Mouse (Mus musculus) limb, embryonic 10.5 days (tissue): ENCODE results near the gene Slc35f5. TPM values are rescaled to one million over a fixed set of nuclear protein-coding genes. Genes with fewer than 3 reads are reported as not detected.
A peak's percentile ranks its signal among the peaks of the same experiment; 100 is the strongest.

ENCODE experiments used
- DNase-seq: peaks from one replicate; pipeline ENCODE4 v3.0.0-alpha.2; 2017; ENCODE audit warnings: low spot score
- H3K27ac ChIP-seq: fragments of 300-500 bp; sonication (generic); 2 replicates; pipeline ENCODE4 v1.5.1; 2016; ENCODE audit warnings: mild to moderate bottlenecking
- H3K27me3 ChIP-seq: fragments of 300-500 bp; sonication (generic); 2 replicates; pipeline ENCODE4 v1.6.1; 2016; ENCODE audit warnings: low read depth, mild to moderate bottlenecking; ENCODE audit not compliant: poor library complexity, severe bottlenecking
- H3K36me3 ChIP-seq: fragments of 300-500 bp; sonication (generic); 2 replicates; pipeline ENCODE4 v1.6.1; 2016; ENCODE audit warnings: mild to moderate bottlenecking, moderate library complexity
- H3K4me1 ChIP-seq: fragments of 300-500 bp; sonication (generic); 2 replicates; pipeline ENCODE4 v1.6.1; 2016
- H3K4me3 ChIP-seq: fragments of 300-500 bp; sonication (generic); 2 replicates; pipeline ENCODE4 v1.5.1; 2016; ENCODE audit warnings: mild to moderate bottlenecking, moderate library complexity
- H3K9me3 ChIP-seq: fragments of 300-500 bp; sonication (generic); replicated peaks from 2 replicates; pipeline ENCODE4 v1.6.1; 2016; ENCODE audit warnings: mild to moderate bottlenecking
- WGBS: fragments of 180-500 bp; shearing (Covaris S2); methylation state at CpG from one replicate; pipeline ENCODE4 v1.1.7; 2016; 5-methylcytosine and 5-hydroxymethylcytosine counted together
- polyA plus RNA-seq: library from polyadenylated mRNA; unstranded; fragments of >200 nt; fragmentation: Nextera tagmentation; extraction: Ambion mirVana; gene quantifications from 2 replicates; pipeline ENCODE4 v1.2.1, GENCODE M21; 2016

Gene Slc35f5
- polyA plus RNA-seq, 1 experiment from 2014 or later = 25.3 TPM

GRCm38 (mm10) chr1:125581134-125581533 is 20.7 kb downstream of the Slc35f5 start:
- H3K27me3 ChIP-seq = no peaks in the 10 kb centered on the region
- WGBS = 90% methylated on average over 3 of the region's 3 CpGs
- H3K4me1 ChIP-seq = no peaks in the 10 kb centered on the region
- H3K36me3 ChIP-seq = peaks cover 33% of the 10 kb centered on the region
- no peak for DNase-seq
- no peak overlapping the region for H3K4me3 ChIP-seq
- H3K9me3 ChIP-seq = no peaks in the 10 kb centered on the region
- H3K27ac ChIP-seq = no peak overlapping the region

- DNase-seq = no peak
- H3K4me1 ChIP-seq = peaks cover 5% of the 10 kb centered on the region; the same call in 1 of the 2 replicates
- H3K4me3 ChIP-seq = no peak overlapping the region
- H3K36me3 ChIP-seq = no peaks in the 10 kb centered on the region
- peaks cover 3% of the 10 kb centered on the region; the same call in 1 of the 2 replicates for H3K9me3 ChIP-seq
- H3K27me3 ChIP-seq = no peaks in the 10 kb centered on the region
- H3K27ac ChIP-seq = no peak overlapping the region
- 88% methylated on average over 4 of the region's 4 CpGs for WGBS
These were observed 43.2 kb downstream of the Slc35f5 start for GRCm38 (mm10) chr1:125603620-125604019.

GRCm38 (mm10) chr1:125607087-125607803 is 46.9 kb downstream of the Slc35f5 start:
- H3K27me3 ChIP-seq = no peaks in the 10 kb centered on the region
- no peak overlapping the region for H3K4me3 ChIP-seq
- DNase-seq = peak; percentile 96
- 26% methylated on average over 9 of the region's 10 CpGs for WGBS
- H3K36me3 ChIP-seq = no peaks in the 10 kb centered on the region
- peaks cover 5% of the 10 kb centered on the region; the same call in 1 of the 2 replicates for H3K4me1 ChIP-seq
- no peaks in the 10 kb centered on the region for H3K9me3 ChIP-seq
- peak overlapping the region; percentile 66; the same call in 1 of the 2 replicates for H3K27ac ChIP-seq

- DNase-seq = no peak
- WGBS = 74% methylated on average over 4 of the region's 4 CpGs
- Histone ChIP-seq H3K36me3 (no peaks in the 10 kb centered on the region), H3K4me1 (no peaks in the 10 kb centered on the region), H3K4me3 (no peak overlapping the region), H3K27ac (no peak overlapping the region), H3K9me3 (no peaks in the 10 kb centered on the region), H3K27me3 (no peaks in the 10 kb centered on the region)
These were observed 64.1 kb downstream of the Slc35f5 start for GRCm38 (mm10) chr1:125624376-125625076.

GRCm38 (mm10) chr1:125639501-125640253 is 79.3 kb downstream of the Slc35f5 start:
- Histone ChIP-seq H3K36me3 (no peaks in the 10 kb centered on the region), H3K9me3 (no peaks in the 10 kb centered on the region), H3K4me1 (no peaks in the 10 kb centered on the region), H3K27ac (no peak overlapping the region), H3K4me3 (no peak overlapping the region), H3K27me3 (no peaks in the 10 kb centered on the region)
- WGBS = 95% methylated on average over 8 of the region's 8 CpGs
- no peak for DNase-seq

- DNase-seq = no peak
- Histone ChIP-seq H3K4me1 (no peaks in the 10 kb centered on the region), H3K27ac (no peak overlapping the region), H3K9me3 (no peaks in the 10 kb centered on the region), H3K27me3 (no peaks in the 10 kb centered on the region), H3K36me3 (no peaks in the 10 kb centered on the region), H3K4me3 (no peak overlapping the region)
- WGBS = 61% methylated on average over 1 of the region's 1 CpGs
These were observed 83.2 kb downstream of the Slc35f5 start for GRCm38 (mm10) chr1:125643643-125644042.

Other genes with a start within 250 kb of the Slc35f5 start
- gene Actr3, start 124.9 kb upstream of the Slc35f5 start, polyA plus RNA-seq = 230 and 231 TPM in 2 replicates
- 0.34 TPM in 1 of 2 replicates, not detected in the other for gene Gpr39, start 116.4 kb downstream of the Slc35f5 start, polyA plus RNA-seq